Mouse (Mus musculus): Measurements from ENCODE around the gene Lpcat2.

The Lpcat2 gene

DNA sequence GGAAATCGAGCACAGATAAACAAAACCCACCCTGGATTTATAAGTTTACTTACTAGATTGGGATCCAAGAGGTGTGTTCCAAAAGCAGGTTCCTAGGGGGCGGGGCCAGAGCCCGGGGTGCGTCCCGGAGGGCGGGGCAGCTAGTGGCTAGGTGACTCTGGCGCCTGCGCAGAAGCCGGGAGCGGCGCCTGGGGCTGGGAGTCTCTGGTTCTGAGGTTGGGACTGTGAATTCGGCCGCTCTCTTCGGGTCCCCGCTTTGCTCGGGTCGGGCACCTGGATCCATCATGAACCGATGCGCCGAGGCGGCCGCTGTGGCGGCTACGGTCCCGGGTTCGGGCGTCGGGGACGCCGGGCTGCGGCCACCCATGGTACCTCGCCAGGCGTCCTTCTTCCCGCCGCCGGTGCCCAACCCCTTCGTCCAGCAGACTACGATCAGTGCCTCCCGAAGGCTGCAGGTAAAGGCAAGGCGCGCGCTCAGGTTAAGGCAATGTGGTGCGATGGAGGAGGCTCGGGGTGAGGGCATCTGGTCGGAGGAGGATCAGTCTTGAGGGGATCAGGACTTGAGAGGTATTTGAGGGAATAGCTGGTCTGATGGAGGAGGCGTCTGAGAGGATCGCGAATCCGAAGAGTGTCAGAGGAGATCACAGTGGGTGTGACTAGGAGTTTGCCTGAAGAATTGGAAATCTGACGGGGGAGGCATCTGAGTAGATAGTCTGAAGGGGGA, at the start of gene Lpcat2:
Gene Lpcat2, plus strand, starts transcription at position 169 of the 724 bp plus-strand sequence.
- DNase-seq (ENCODE audit: low spot score in 2 of 2) = peak; percentile 61 to 82

DNA sequence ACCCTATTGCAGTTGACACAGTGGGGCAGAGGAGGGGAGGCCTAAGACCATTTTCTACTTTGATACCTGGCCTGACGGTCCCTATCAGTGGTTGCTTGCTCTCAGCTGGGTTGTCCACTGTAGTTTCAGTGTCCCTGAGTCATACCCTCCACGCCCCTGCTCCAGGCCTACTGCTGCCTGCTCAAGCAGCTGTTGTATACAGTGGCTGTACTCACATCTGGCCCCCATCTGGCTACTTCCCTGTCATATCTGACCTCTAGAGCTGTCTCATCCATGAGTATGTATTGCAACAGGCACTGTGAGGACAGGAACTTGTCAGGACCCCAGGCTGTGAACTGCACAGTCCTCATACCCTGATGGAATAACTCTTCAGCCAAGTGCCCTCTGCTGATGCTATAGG, 42.4 kb upstream of the Lpcat2 start:
- DNase-seq (ENCODE audit: low spot score in 2 of 2) = no peak

DNA sequence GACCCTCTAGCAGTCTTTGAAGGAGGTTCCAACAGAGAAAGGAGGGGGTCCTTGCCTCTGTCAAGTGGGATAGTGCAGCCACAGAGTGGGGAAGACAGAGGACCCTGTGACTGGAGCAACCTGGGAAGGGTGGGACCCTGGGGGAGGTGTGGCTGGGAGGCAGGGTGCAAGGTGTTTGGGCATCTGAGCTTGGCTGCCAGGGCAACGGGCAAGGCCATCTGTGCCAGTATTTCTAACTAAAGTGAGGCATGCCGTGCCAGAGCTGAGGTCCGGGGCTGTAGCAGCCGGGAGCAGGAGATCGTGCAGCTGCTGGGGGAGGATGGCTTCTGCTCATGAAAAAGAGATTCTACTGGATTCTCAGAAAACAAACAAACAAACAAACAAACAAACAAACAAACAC, 39.5 kb upstream of the Lpcat2 start:
- DNase-seq (ENCODE audit: low spot score in 2 of 2) = no peak

DNA sequence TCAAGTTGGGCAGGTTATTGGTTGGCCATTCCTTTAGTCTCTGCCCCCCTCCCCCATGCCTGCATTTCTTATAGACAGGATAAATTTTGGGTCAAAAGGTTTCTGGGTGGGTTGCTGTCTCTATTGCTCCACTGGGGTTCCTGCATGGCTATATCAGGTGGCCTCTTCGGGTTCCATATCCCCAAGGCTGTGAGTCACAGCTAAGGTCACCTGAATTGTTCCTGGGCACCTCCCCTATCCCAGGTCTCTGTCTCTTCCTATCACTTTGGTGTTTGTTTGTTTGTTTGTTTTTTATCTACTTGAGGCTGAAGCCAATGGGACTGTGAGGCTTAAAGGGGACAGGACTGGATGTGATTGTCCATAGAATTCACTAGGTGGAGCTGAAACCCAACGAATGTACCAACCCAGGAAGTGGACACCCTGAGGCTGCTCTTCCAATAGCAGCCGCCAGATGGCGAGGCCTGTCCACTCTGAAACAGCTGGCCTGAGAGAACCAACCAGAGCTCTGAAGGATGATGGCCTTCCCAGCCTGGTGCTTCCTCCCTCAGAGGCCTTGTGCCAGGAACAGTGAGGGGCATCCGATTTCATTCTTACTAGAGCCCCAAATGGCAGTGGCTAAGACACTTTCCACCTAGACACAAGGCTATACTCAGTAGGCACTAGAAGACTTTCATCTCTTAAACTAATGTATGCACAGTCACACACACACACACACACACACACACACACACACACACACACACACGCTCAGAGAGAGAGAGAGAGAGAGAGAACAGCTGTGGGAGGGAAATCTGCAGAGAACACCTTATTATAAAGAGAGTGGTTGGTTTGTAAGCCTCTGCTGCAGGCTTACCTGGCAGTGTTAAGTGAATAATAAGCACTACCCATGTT, 37.0 kb upstream of the Lpcat2 start:
- DNase-seq (ENCODE audit: low spot score in 2 of 2) = peak; percentile 66 to 81

DNA sequence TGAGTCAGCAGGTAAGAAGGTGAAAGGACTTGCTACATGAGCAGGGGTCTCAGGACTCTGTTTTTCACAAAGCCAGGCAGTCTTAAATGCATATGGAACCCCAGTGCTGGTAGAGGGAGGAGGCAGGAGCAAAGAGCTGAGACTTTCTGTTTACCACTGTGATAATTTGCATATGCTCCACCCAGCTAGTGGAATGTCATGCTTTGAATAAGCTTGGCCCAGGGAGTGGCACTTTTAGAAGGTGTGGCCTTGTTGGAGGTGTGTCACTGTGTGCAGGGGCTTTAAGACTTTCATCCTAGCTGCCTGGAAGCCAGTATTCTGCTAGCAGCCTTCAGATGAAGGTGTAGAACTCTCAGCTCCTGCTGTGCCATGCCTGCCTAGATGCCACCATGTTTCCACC, 34.0 kb upstream of the Lpcat2 start:
- no peak for DNase-seq (ENCODE audit: low spot score in 2 of 2)

DNA sequence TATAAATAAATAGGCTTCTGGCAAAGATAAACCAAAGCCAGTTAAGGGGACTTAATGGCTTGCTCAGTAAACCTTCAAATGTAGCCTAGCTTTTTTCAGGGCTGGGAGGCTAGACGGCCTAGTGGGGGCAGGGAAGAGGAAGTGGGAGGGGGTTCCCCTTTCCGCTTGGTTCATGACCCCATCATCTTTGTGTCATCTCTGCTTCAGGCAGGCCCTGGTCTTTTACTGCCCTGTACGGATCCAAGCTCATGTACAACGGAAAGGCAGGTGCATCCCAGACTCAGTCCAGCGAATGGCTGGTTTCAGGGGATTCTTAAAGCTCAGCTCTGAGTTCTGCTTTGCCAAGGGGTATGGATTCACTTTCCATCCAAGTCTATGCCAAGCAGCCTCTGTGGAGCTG, 32.8 kb upstream of the Lpcat2 start:
- DNase-seq (ENCODE audit: low spot score in 2 of 2) = no peak

DNA sequence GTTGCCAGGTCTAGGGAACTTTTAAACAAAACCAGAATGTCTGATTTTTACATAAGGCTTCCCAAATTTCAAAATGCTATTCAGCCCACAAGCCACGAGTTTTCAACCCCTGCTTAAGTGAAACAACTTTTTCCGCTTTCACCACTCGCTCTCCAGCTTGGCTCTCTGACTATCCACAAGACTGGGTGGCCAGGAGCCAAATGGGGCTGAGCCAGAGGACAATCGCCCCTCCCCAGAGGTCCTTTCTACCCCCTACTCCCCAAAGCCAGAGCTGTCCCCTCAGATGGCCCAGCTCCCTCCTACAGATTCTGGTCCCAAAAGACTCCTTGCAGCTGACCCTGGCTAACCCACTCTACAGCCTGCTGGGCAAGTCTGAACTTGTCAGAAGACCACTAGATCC, 29.1 kb upstream of the Lpcat2 start:
- DNase-seq (ENCODE audit: low spot score in 2 of 2) = no peak

DNA sequence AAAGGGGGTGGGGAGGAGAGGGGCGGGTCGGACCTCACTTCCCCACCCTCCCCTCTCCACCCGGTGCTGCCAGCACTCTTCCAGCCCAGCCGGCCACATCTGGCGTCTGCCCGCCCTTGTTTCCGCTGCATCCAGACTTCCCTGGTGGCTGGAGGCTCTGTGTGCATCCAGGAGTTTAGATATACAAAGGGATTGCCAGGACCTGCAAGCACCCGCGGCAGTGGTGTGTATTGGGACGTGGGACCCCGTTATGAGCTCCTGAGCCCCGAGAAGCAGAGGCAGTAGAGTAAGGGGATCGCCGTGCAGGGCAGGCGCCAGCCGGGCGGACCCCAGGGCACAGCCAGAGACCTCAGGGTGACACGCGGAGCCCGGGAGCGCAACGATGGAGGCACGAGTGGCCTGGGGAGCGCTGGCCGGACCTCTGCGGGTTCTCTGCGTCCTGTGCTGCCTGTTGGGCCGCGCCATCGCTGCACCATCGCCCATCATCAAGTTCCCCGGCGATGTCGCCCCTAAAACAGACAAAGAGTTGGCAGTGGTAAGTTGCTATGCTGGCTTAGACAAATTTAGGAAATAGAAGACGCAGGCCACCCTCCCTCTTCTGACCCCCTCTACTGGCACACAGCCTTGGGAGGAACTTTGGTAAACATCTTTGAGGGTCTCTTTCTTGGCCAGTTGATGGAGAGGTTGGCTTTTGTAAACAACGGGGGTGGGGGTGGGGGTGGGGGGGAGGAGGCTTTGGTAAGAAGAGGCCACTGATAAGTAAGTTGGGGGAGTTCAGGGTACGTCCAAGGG, 27.7 kb upstream of the Lpcat2 start, which contains the start of gene Mmp2:
Gene Mmp2, plus strand, starts transcription at position 49 of the 792 bp plus-strand sequence.
- no peak for DNase-seq (ENCODE audit: low spot score in 2 of 2)

DNA sequence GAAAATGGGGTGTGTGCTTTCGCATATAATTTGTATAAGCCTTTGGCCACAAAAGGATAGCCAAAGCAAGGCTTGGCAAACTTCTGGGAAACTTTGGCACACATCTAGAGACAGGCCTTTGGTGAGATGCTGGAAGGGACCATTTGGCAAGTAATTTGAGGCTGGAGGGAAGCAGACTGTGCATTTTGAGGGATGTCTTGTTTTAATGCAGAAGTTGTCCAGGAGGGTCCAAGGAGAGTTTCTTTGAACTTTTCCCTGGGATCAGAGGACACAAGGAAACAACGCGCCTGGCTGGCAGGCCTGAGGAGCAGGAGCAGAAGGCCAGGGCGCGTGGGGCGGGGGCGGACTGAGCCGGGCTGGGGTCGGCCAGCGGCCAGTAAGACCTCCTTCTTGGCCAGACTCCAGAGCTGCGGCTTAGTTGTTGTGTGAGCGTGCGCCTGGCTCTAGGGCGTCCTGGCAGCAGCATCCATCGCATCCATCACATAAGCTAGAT, 26.8 kb upstream of the Lpcat2 start:
- no peak for DNase-seq (ENCODE audit: low spot score in 2 of 2)

DNA sequence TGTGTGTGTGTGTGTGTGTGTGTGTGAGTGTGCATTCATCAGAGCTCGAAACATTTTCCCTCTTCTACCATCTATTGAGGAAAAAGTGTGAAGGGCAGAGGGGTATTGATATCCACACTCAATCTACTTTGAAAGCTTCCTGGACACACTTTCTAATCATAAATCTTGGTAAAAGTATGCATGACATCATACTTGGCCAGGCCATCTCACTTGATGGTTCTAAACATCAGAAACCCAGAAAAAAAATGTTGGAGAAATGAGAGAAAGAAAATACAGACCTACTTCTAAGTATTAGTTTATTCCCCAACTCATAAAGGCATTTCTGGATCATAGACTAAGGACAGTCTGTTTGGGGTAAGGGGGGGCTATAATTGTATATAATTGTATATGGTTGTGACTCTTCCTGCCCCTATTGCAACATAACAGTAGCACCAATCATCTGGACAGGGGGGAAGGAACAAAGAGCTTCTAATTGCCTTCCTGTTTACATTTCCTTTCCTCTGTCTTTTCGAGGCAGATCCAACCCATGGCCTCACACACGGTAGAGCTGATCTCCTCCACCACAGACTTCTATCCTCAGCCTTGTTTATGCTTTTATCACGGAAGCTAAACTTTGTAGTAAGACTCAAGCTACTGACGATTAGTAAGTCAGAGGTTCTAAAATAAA, 20.9 kb upstream of the Lpcat2 start:
- no peak for DNase-seq (ENCODE audit: low spot score in 2 of 2)

DNA sequence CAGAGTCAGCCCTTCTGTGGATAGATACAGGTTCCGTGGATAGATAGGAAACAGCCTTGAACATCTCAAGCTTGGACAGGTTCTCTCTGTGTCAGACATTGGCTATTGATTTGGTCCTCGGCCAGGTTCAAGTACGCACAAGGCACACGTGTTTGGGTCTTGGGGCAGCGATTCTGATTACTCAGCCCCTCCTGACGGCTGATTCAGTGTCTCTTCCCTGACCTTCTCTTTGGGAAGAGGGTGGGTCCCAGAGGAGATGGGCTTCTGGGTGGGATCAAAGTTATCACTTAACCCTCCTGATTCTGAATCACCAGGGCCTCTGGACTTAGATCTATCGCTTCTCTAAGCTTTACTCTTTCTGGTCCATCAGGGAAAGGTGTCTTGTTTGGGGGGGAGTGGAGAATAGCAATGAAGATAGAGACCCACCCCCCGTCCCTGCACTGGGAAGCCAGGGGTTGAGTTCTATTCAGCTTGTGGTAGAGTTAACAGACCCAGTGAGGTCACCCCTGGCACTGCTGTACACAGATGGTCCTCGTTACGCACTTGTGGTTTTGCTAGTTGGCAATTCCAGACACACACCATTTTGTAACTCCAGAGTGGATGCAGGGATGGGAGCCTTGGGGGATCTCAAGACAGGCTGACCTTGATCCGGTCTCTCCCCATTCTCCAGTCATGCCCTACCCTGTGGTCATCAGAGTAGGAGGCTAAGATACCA, 20.2 kb upstream of the Lpcat2 start:
- DNase-seq (ENCODE audit: low spot score in 2 of 2) = no peak

DNA sequence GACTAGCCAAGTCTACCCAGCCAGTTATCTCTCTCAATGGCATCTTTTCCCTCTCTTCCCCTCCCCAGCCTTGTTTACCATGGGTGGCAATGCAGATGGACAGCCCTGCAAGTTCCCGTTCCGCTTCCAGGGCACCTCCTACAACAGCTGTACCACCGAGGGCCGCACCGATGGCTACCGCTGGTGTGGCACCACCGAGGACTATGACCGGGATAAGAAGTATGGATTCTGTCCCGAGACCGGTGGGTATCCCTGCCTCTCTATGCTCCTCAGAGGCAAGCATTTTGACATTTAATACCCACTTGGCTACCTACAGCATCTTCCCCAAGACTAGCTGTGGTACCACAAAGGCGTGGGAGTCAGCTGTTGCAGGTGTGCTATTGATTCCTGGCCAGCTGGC, 19.2 kb upstream of the Lpcat2 start:
- no peak for DNase-seq (ENCODE audit: low spot score in 2 of 2)

DNA sequence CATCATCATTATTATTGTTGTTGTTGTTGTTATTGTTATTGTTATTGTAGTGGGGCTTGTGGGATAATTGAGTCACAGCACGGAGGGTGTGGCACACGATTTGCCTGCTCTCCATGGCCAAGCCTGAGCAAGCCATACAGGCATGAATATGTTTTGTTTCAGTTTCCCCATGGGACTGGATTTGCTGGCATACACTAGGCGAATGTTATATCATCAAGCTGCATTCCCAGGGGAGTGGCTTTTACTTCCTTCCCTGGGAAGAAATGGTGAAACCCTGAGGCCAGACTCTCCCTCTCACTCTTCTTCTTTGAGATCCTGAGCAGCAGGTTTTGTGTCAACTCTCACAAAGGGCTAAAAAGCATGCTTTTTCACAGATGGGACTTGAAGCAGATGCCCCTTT, 16.5 kb upstream of the Lpcat2 start:
- DNase-seq (ENCODE audit: low spot score in 2 of 2) = no peak

DNA sequence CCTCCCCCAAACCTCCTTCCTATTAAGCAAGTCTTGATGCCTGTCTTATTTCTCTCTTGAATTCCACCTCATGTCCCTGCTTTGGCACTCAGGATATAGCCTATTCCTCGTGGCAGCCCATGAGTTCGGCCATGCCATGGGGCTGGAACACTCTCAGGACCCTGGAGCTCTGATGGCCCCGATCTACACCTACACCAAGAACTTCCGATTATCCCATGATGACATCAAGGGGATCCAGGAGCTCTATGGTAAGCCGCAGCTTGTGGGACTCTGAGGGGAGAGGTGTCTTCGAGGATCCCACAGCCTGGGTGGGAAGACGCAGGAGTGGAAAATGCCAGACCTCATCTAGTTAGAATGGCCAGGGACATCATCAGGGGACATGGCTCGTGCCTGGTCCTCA, 16.0 kb upstream of the Lpcat2 start:
- DNase-seq (ENCODE audit: low spot score in 2 of 2) = no peak

DNA sequence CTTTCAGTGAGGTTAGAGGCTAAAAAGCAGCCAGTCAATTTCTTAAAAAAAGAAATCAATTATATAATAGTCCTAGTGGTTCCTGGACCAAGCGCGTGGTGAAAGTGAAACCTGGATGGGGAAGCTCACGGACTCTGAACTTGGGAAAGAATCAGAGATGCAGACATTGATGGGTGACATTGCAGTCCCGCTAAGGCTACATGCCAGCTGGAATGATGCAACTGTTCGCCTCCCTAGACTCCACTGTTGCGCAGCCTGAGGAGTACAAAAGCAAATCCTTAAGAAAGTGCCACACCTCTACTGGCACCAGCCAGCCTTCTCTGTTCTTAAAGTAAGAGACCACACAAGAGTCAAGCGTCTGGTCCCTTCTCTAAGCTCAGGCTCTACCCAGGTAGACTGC, 15.3 kb upstream of the Lpcat2 start:
- no peak for DNase-seq (ENCODE audit: low spot score in 2 of 2)

DNA sequence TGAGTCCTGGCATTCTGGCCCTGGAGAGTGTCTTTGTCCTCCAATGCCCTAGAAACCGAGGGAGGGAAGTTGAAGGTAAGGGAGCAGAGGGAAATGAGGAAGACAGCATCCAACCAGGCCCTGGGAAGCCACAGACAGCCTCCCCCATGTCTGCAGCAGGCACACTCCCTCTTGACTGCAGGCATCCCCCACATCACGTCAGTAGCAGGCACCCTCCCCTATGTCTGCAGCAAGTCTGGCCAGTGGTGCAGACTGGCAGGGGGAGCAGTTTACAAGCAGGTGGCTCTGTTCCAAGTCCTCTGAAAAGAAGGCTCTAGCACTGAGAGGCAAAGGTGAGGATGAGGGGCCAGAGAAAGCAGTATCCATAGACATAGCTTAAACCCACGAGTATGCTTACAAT, 8.5 kb upstream of the Lpcat2 start:
- no peak for DNase-seq (ENCODE audit: low spot score in 2 of 2)

DNA sequence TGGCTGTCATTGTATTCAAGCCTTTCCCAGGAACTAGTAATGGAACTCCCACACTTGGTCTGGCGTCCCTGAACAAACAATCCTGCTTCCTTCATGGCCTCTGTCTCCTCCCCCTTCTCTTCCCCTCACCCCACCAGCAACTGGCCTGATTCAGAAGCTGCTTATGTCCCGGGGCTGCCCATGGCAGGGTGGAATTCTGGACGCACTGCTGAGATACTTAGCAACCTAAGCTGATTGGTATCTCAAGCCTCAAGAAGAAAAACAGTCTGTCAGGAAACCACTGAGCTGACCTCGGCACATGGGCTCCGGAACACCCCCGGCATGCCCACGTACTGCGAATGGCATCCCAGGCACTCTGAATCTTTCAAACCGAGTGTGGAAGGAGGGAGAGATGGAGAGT, 7.8 kb upstream of the Lpcat2 start:
- DNase-seq (ENCODE audit: low spot score in 2 of 2) = no peak

DNA sequence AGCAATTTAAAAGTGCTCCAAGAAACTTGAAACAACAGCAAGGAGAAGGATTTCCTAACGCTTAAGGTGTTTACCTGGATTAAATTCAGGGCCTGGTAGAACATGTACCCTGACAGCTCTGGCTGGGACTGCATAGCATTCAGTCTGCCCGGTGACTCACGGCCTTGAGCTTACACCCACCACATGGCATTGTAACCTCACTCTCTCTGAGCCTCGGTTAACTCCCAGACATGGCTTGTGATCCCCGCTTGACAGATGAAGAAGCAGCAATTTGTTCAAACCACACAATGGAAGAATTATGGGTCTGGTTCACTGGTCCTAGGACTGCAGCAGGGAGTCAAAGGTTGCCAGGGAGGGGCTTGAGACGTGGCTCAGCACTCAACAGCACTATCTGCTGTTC, 5.9 kb upstream of the Lpcat2 start:
- DNase-seq (ENCODE audit: low spot score in 2 of 2) = no peak

DNA sequence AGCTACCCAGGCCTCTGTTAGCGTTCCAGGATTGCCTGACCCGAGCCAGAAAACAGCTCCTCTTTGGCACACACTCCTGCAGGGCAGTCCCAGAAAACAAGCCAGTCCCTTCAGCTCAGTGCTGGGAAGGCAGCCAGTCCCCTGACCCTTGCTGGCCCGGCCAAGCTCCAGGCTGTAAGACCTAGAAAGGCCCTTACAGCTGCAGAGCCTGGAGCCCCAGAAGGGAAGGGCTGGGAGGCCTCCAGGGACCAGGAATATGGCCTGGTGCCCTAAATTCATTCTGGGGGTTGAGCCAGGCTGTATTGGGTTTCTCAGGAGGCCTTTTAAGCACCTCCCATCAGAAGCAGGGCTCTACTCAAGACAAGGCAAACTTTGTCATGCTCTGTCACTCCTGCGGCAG, 4.9 kb upstream of the Lpcat2 start:
- DNase-seq (ENCODE audit: low spot score in 2 of 2) = no peak

DNA sequence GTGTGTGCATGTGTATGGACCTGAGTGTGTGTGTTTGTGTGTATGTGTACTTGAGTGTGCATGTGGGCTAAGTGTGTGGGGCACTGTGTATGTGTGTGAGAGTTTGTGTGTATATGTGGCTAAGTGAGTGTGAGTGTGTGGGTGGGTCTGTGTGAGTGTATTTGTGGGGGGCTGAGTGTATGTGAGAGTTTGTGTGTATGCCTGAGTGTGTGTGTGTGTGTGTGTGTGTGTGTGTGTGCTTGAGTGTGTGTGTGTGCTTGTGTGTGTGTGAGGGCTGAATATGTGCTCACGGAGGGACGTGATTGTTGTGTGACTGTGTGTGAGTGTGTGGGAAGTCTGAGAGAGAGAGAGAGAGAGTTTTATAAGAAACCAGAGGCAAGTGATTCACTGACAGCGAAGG, 3.8 kb upstream of the Lpcat2 start:
- DNase-seq (ENCODE audit: low spot score in 2 of 2) = no peak

Data from spleen, postnatal 4 days (tissue).